Comparison of ENCODE assay signal across 12 mouse cellular contexts in genomic region chr6:52170898-52171223, GRCm38 (mm10). TPM values are rescaled to one million over a fixed set of nuclear protein-coding genes. Genes with fewer than 3 reads are reported as not detected.
DNase-seq lines count a peak whose midpoint lies in the region; ATAC-seq and TF ChIP-seq lines count a peak whose summit lies in the region.
"Had no signal": no experiment of that assay in that cellular context is flagged by ENCODE, and none has a peak within 500 bp of the region (broad histone marks: within the 10 kb centered on the region; RNA-seq: fewer than 3 reads in every experiment).

No protein-coding gene starts in this region.

- TF ChIP-seq EP300 in lung, postnatal 0 days (IDR thresholded peaks at IDR 0.05), result no peak
- no peak for TF ChIP-seq EP300 in stomach, postnatal 0 days (optimal IDR thresholded peaks at IDR 0.05)

- H3K4me2 ChIP-seq in heart, embryonic 12.5 days, result peak overlapping the region; percentile 17; the same call in 1 of the 2 replicates
- peak overlapping the region; percentile 70 for H3K4me2 ChIP-seq in lung, postnatal 0 days (replicated peaks; ENCODE audit: low read depth, low read length)
- peak overlapping the region; percentile 29 for H3K4me2 ChIP-seq in limb, embryonic 11.5 days (ENCODE audit: low read depth, severe bottlenecking)
- peak overlapping the region; percentile 62 for H3K4me2 ChIP-seq in stomach, postnatal 0 days (replicated peaks; ENCODE audit: low read depth)
- H3K4me2 ChIP-seq in midbrain, embryonic 14.5 days (ENCODE audit: low read length), result no peak overlapping the region
- H3K4me2 ChIP-seq: midbrain, embryonic 12.5 days had no signal

- WGBS in heart, embryonic 12.5 days, result 5% methylated on average over 5 of the region's 5 CpGs
- 14% methylated on average over 5 of the region's 5 CpGs for WGBS in lung, postnatal 0 days
- 18% methylated on average over 5 of the region's 5 CpGs for WGBS in limb, embryonic 11.5 days
- 28% methylated on average over 5 of the region's 5 CpGs for WGBS in stomach, postnatal 0 days
- WGBS in midbrain, embryonic 14.5 days, result 4% methylated on average over 5 of the region's 5 CpGs

- H3K4me3 ChIP-seq in heart, embryonic 12.5 days, result no peak overlapping the region
- H3K4me3 ChIP-seq in lung, postnatal 0 days (ENCODE audit: low read depth, low read length), result peak overlapping the region; percentile 21; the same call in 1 of the 2 replicates
- no peak overlapping the region for H3K4me3 ChIP-seq in limb, embryonic 11.5 days (ENCODE audit: low read depth, low read length)
- peak overlapping the region; percentile 65; the same call in 1 of the 2 replicates for H3K4me3 ChIP-seq in stomach, postnatal 0 days (ENCODE audit: low read depth, low read length)
- H3K4me3 ChIP-seq in midbrain, embryonic 14.5 days (replicated peaks; ENCODE audit: low read depth, low read length), result no peak overlapping the region
- H3K4me3 ChIP-seq: midbrain, embryonic 12.5 days had no signal

- H3K27ac ChIP-seq in heart, embryonic 12.5 days (ENCODE audit: poor library complexity, severe bottlenecking), result no peak overlapping the region
- peak overlapping the region; percentile 90 for H3K27ac ChIP-seq in lung, postnatal 0 days (ENCODE audit: low read length)
- H3K27ac ChIP-seq in limb, embryonic 11.5 days (replicated peaks; ENCODE audit: low read depth, low read length), result no peak overlapping the region
- peak overlapping the region; percentile 97 for H3K27ac ChIP-seq in stomach, postnatal 0 days (replicated peaks)
- no peak overlapping the region for H3K27ac ChIP-seq in midbrain, embryonic 14.5 days (replicated peaks; ENCODE audit: low read depth, low read length)
- H3K27ac ChIP-seq: midbrain, embryonic 12.5 days had no signal

- no peaks in the 10 kb centered on the region for H3K9me3 ChIP-seq in heart, embryonic 12.5 days (replicated peaks)
- H3K9me3 ChIP-seq in lung, postnatal 0 days (ENCODE audit: low read length), result no peaks in the 10 kb centered on the region
- H3K9me3 ChIP-seq in limb, embryonic 11.5 days (ENCODE audit: control insufficient read depth, low read length), result no peaks in the 10 kb centered on the region
- no peaks in the 10 kb centered on the region for H3K9me3 ChIP-seq in stomach, postnatal 0 days (ENCODE audit: control insufficient read depth, low read length)
- H3K9me3 ChIP-seq in midbrain, embryonic 14.5 days (ENCODE audit: control insufficient read depth, low read length), result no peaks in the 10 kb centered on the region
- H3K9me3 ChIP-seq: midbrain, embryonic 12.5 days had no signal

- no peak for DNase-seq in heart, postnatal 4 days
- no peak for DNase-seq in lung, postnatal 0 days (ENCODE audit: low spot score)
- DNase-seq in lung, postnatal 10 days, result no peak
- DNase-seq in limb, embryonic 11.5 days (ENCODE audit: low spot score), result no peak
- no peak for DNase-seq in stomach, postnatal 0 days (ENCODE audit: low spot score)
- no peak for DNase-seq in midbrain, embryonic 14.5 days
- DNase-seq: thymus, adult 18-20 months had no signal

- peaks cover 24% of the 10 kb centered on the region for H3K4me1 ChIP-seq in heart, embryonic 12.5 days (replicated peaks)
- peaks cover 10% of the 10 kb centered on the region; the same call in 1 of the 2 replicates for H3K4me1 ChIP-seq in lung, postnatal 0 days (ENCODE audit: insufficient read depth, low read depth, low read length)
- peaks cover 53% of the 10 kb centered on the region for H3K4me1 ChIP-seq in limb, embryonic 11.5 days (ENCODE audit: control insufficient read depth, insufficient read depth, low read length)
- peaks cover 4% of the 10 kb centered on the region; the same call in 1 of the 2 replicates for H3K4me1 ChIP-seq in stomach, postnatal 0 days (replicated peaks; ENCODE audit: control insufficient read depth, insufficient read depth)
- no peaks in the 10 kb centered on the region for H3K4me1 ChIP-seq in midbrain, embryonic 14.5 days (ENCODE audit: control insufficient read depth, insufficient read depth, low read length)

- H3K36me3 ChIP-seq in heart, embryonic 12.5 days, result no peaks in the 10 kb centered on the region
- no peaks in the 10 kb centered on the region for H3K36me3 ChIP-seq in lung, postnatal 0 days (ENCODE audit: insufficient read depth, low read length)
- H3K36me3 ChIP-seq in limb, embryonic 11.5 days (ENCODE audit: control insufficient read depth, insufficient read depth, low read length), result peaks cover 2% of the 10 kb centered on the region; the same call in 1 of the 2 replicates
- H3K36me3 ChIP-seq in stomach, postnatal 0 days (ENCODE audit: control insufficient read depth, insufficient read depth, low read length), result 0 out of 2 replicates have a peak, but pooled peaks cover 2% of the 10 kb centered on the region
- no peaks in the 10 kb centered on the region for H3K36me3 ChIP-seq in midbrain, embryonic 14.5 days (ENCODE audit: control insufficient read depth, insufficient read depth, low read length)
- H3K36me3 ChIP-seq: midbrain, embryonic 12.5 days had no signal

- TF ChIP-seq CTCF in lung, postnatal 0 days (IDR thresholded peaks at IDR 0.05), result no peak
- no peak for TF ChIP-seq CTCF in stomach, postnatal 0 days (IDR thresholded peaks at IDR 0.05; ENCODE audit: low read depth)

- peaks cover 90% of the 10 kb centered on the region for H3K27me3 ChIP-seq in heart, embryonic 12.5 days (replicated peaks)
- peaks cover 5% of the 10 kb centered on the region; the same call in 1 of the 2 replicates for H3K27me3 ChIP-seq in lung, postnatal 0 days (replicated peaks; ENCODE audit: insufficient read depth, low read length)
- peaks cover 34% of the 10 kb centered on the region for H3K27me3 ChIP-seq in limb, embryonic 11.5 days (ENCODE audit: control insufficient read depth, insufficient read depth, low read length)
- no peaks in the 10 kb centered on the region for H3K27me3 ChIP-seq in stomach, postnatal 0 days (ENCODE audit: control insufficient read depth, insufficient read depth, low read length)
- H3K27me3 ChIP-seq in midbrain, embryonic 14.5 days (ENCODE audit: control insufficient read depth, insufficient read depth, low read length), result peaks cover 91% of the 10 kb centered on the region

- ATAC-seq in heart, embryonic 12.5 days (ENCODE audit: insufficient number of reproducible peaks, low FRiP score), result no peak
- no peak for ATAC-seq in lung, postnatal 0 days
- no peak for ATAC-seq in limb, embryonic 11.5 days (ENCODE audit: insufficient number of reproducible peaks, low FRiP score, low TSS enrichment, low read depth)
- ATAC-seq in stomach, postnatal 0 days (ENCODE audit: low FRiP score, low TSS enrichment), result no peak; the same call in 1 of the 2 replicates
- ATAC-seq in CD4-positive, CD25-positive, alpha-beta regulatory T cell, adult 4 months, result no peak
- no peak for ATAC-seq in midbrain, embryonic 14.5 days (ENCODE audit: low FRiP score, low TSS enrichment)

- no peak overlapping the region for H3K9ac ChIP-seq in heart, embryonic 12.5 days
- 0 out of 2 replicates have a peak overlapping the region, but pooled peaks have one; percentile 34 for H3K9ac ChIP-seq in lung, postnatal 0 days (replicated peaks; ENCODE audit: low read depth)
- 0 out of 2 replicates have a peak overlapping the region, but pooled peaks have one; percentile 17 for H3K9ac ChIP-seq in limb, embryonic 11.5 days (ENCODE audit: low read length)
- peak overlapping the region; percentile 66 for H3K9ac ChIP-seq in stomach, postnatal 0 days (ENCODE audit: low read length)
- no peak overlapping the region for H3K9ac ChIP-seq in midbrain, embryonic 14.5 days (replicated peaks; ENCODE audit: low read length)
- H3K9ac ChIP-seq: midbrain, embryonic 12.5 days had no signal

RNA-seq across cellular contexts. Expression of gene Hoxa2, which starts 6.2 kb away (rescaled TPM):
- polyA plus RNA-seq in heart, embryonic 12.5 days (2016; fragmentation: Nextera tagmentation; extraction: Ambion mirVana), result 0.98 and 1.2 TPM in 2 replicates
- under 1 TPM; 0.60 to 0.68 TPM for total RNA-seq in heart, postnatal 4 days (2021)
- 7.2 and 8.2 TPM in 2 replicates for polyA plus RNA-seq in lung, postnatal 0 days (2015; fragmentation: Nextera tagmentation; extraction: Ambion mirVana)
- 2.8 and 3.0 TPM in 2 replicates for polyA plus RNA-seq in limb, embryonic 11.5 days (2014; fragmentation: Nextera tagmentation; extraction: Ambion mirVana)
- polyA plus RNA-seq in stomach, postnatal 0 days (2015; fragmentation: Nextera tagmentation; extraction: Ambion mirVana), result 5.1 and 5.3 TPM in 2 replicates
- not detected for polyA plus RNA-seq in CD4-positive, CD25-positive, alpha-beta regulatory T cell, adult 4 months (2017; shearing (Covaris generic))
- polyA plus RNA-seq in midbrain, embryonic 14.5 days (2014; fragmentation: Nextera tagmentation; extraction: Ambion mirVana), result 0.12 and 0.20 TPM in 2 replicates
- total RNA-seq: common myeloid progenitor, adult 5-6 weeks; left cerebral cortex, postnatal 25 days had no signal

RNA-seq across cellular contexts. Expression of gene 5730596B20Rik, which starts 6.4 kb away (rescaled TPM):
- 0.15 and 0.36 TPM in 2 replicates for polyA plus RNA-seq in heart, embryonic 12.5 days (2016; fragmentation: Nextera tagmentation; extraction: Ambion mirVana)
- under 1 TPM; 0.20 to 0.29 TPM for total RNA-seq in heart, postnatal 4 days (2021)
- 1.5 and 1.6 TPM in 2 replicates for polyA plus RNA-seq in lung, postnatal 0 days (2015; fragmentation: Nextera tagmentation; extraction: Ambion mirVana)
- polyA plus RNA-seq in limb, embryonic 11.5 days (2014; fragmentation: Nextera tagmentation; extraction: Ambion mirVana), result 0.99 and 1.4 TPM in 2 replicates
- polyA plus RNA-seq in stomach, postnatal 0 days (2015; fragmentation: Nextera tagmentation; extraction: Ambion mirVana), result 0.90 and 0.99 TPM in 2 replicates
- polyA plus RNA-seq in CD4-positive, CD25-positive, alpha-beta regulatory T cell, adult 4 months (2017; shearing (Covaris generic)), result not detected
- polyA plus RNA-seq in midbrain, embryonic 14.5 days (2014; fragmentation: Nextera tagmentation; extraction: Ambion mirVana), result not detected in 2 replicates
- total RNA-seq: common myeloid progenitor, adult 5-6 weeks; left cerebral cortex, postnatal 25 days had no signal
- polyA plus RNA-seq: midbrain, embryonic 12.5 days had no signal

RNA-seq across cellular contexts. Expression of gene Hoxa1, which starts 12.7 kb away (rescaled TPM):
- 0.89 and 1.3 TPM in 2 replicates for polyA plus RNA-seq in heart, embryonic 12.5 days (2016; fragmentation: Nextera tagmentation; extraction: Ambion mirVana)
- total RNA-seq in heart, postnatal 4 days (2021), result under 1 TPM; 0.19 to 0.23 TPM
- polyA plus RNA-seq in lung, postnatal 0 days (2015; fragmentation: Nextera tagmentation; extraction: Ambion mirVana), result 0.65 and 1.0 TPM in 2 replicates
- polyA plus RNA-seq in limb, embryonic 11.5 days (2014; fragmentation: Nextera tagmentation; extraction: Ambion mirVana), result 0.99 and 1.1 TPM in 2 replicates
- 0.35 and 0.56 TPM in 2 replicates for polyA plus RNA-seq in stomach, postnatal 0 days (2015; fragmentation: Nextera tagmentation; extraction: Ambion mirVana)
- polyA plus RNA-seq in CD4-positive, CD25-positive, alpha-beta regulatory T cell, adult 4 months (2017; shearing (Covaris generic)), result not detected
- 0.26 and 0.61 TPM in 2 replicates for polyA plus RNA-seq in midbrain, embryonic 14.5 days (2014; fragmentation: Nextera tagmentation; extraction: Ambion mirVana)
- total RNA-seq: common myeloid progenitor, adult 5-6 weeks; left cerebral cortex, postnatal 25 days had no signal

RNA-seq across cellular contexts. Expression of gene Hoxa4, which starts 20.7 kb away (rescaled TPM):
- polyA plus RNA-seq in heart, embryonic 12.5 days (2016; fragmentation: Nextera tagmentation; extraction: Ambion mirVana), result 0.38 and 0.39 TPM in 2 replicates
- under 1 TPM; 0.71 to 0.86 TPM for total RNA-seq in heart, postnatal 4 days (2021)
- 3.7 and 3.9 TPM in 2 replicates for polyA plus RNA-seq in lung, postnatal 0 days (2015; fragmentation: Nextera tagmentation; extraction: Ambion mirVana)
- 1.0 and 1.3 TPM in 2 replicates for polyA plus RNA-seq in limb, embryonic 11.5 days (2014; fragmentation: Nextera tagmentation; extraction: Ambion mirVana)
- polyA plus RNA-seq in stomach, postnatal 0 days (2015; fragmentation: Nextera tagmentation; extraction: Ambion mirVana), result 2.5 and 2.6 TPM in 2 replicates
- not detected for polyA plus RNA-seq in CD4-positive, CD25-positive, alpha-beta regulatory T cell, adult 4 months (2017; shearing (Covaris generic))
- not detected in 2 replicates for polyA plus RNA-seq in midbrain, embryonic 14.5 days (2014; fragmentation: Nextera tagmentation; extraction: Ambion mirVana)
- total RNA-seq: left cerebral cortex, postnatal 25 days had no signal
- polyA plus RNA-seq: midbrain, embryonic 12.5 days had no signal

RNA-seq across cellular contexts. Expression of gene Hoxa5, which starts 33.5 kb away (rescaled TPM):
- polyA plus RNA-seq in heart, embryonic 12.5 days (2016; fragmentation: Nextera tagmentation; extraction: Ambion mirVana), result 0.96 and 1.7 TPM in 2 replicates
- total RNA-seq in heart, postnatal 4 days (2021), result 1 to 10 TPM; 1.3 to 1.5 TPM
- 39.7 and 40.3 TPM in 2 replicates for polyA plus RNA-seq in lung, postnatal 0 days (2015; fragmentation: Nextera tagmentation; extraction: Ambion mirVana)
- polyA plus RNA-seq in limb, embryonic 11.5 days (2014; fragmentation: Nextera tagmentation; extraction: Ambion mirVana), result 11.0 and 11.3 TPM in 2 replicates
- 8.4 and 8.9 TPM in 2 replicates for polyA plus RNA-seq in stomach, postnatal 0 days (2015; fragmentation: Nextera tagmentation; extraction: Ambion mirVana)
- not detected for polyA plus RNA-seq in CD4-positive, CD25-positive, alpha-beta regulatory T cell, adult 4 months (2017; shearing (Covaris generic))
- polyA plus RNA-seq in midbrain, embryonic 14.5 days (2014; fragmentation: Nextera tagmentation; extraction: Ambion mirVana), result not detected in 2 replicates
- total RNA-seq: left cerebral cortex, postnatal 25 days had no signal
- polyA plus RNA-seq: midbrain, embryonic 12.5 days had no signal

Comparison
In these comparisons a context has a peak if more than half of its experiments do, and no peak if none do; other contexts are left out.
1. H3K27ac ChIP-seq: peak in lung, postnatal 0 days (single experiment) and stomach, postnatal 0 days (single experiment); none in heart, embryonic 12.5 days (single experiment), limb, embryonic 11.5 days (single experiment) and midbrain, embryonic 14.5 days (single experiment).
2. H3K4me3 ChIP-seq: peak in lung, postnatal 0 days (single experiment) and stomach, postnatal 0 days (single experiment); none in heart, embryonic 12.5 days (single experiment), limb, embryonic 11.5 days (single experiment) and midbrain, embryonic 14.5 days (single experiment).
3. H3K9ac ChIP-seq: peak in lung, postnatal 0 days (single experiment), limb, embryonic 11.5 days (single experiment) and stomach, postnatal 0 days (single experiment); none in heart, embryonic 12.5 days (single experiment) and midbrain, embryonic 14.5 days (single experiment).